Mouse (Mus musculus) frontal cortex, postnatal 14 days (tissue): ENCODE measurements around the gene Sec24c.

Experiments
- DNase-seq, 2 experiments: peaks; one replicate each; pipeline ENCODE4 v3.0.0; 2022; ENCODE audit warnings: low spot score in 2 of 2

Sec24c gene

GRCm38 (mm10) chr14:20660827-20661660 is 13.1 kb upstream of the Sec24c start:
- DNase-seq = peak; percentile 90 to 93

GRCm38 (mm10) chr14:20661661-20662331 is 12.3 kb upstream of the Sec24c start:
- peak in 1 of 2 experiments; percentile 18 for DNase-seq

GRCm38 (mm10) chr14:20662740-20663139 is 11.4 kb upstream of the Sec24c start:
- no peak for DNase-seq

GRCm38 (mm10) chr14:20663601-20664000 is 10.5 kb upstream of the Sec24c start:
- DNase-seq = no peak

GRCm38 (mm10) chr14:20664436-20664835 is 9.7 kb upstream of the Sec24c start:
- no peak for DNase-seq

- DNase-seq = no peak
Observed at GRCm38 (mm10) chr14:20667469-20667868, 6.6 kb upstream of the Sec24c start.

- DNase-seq = no peak
Observed at GRCm38 (mm10) chr14:20668154-20668810, 5.8 kb upstream of the Sec24c start, which contains the start of gene Synpo2l. Synpo2l (minus strand) TSS chr14:20668354.

- no peak for DNase-seq
Observed at GRCm38 (mm10) chr14:20672990-20673389, 1.1 kb upstream of the Sec24c start.

GRCm38 (mm10) chr14:20673735-20674063 is 409 bp upstream of the Sec24c start:
- DNase-seq = no peak

- no peak for DNase-seq
Observed at GRCm38 (mm10) chr14:20677906-20678305, 3.8 kb downstream of the Sec24c start.

- no peak for DNase-seq
Observed at GRCm38 (mm10) chr14:20681742-20682141, 7.6 kb downstream of the Sec24c start.

GRCm38 (mm10) chr14:20682498-20682897 is 8.4 kb downstream of the Sec24c start:
- no peak for DNase-seq

GRCm38 (mm10) chr14:20686576-20686975 is 12.5 kb downstream of the Sec24c start:
- no peak for DNase-seq

GRCm38 (mm10) chr14:20689009-20689408 is 14.9 kb downstream of the Sec24c start:
- DNase-seq = no peak

- DNase-seq = no peak
Observed at GRCm38 (mm10) chr14:20691772-20692171, 17.7 kb downstream of the Sec24c start.

GRCm38 (mm10) chr14:20693589-20694101 is 19.5 kb downstream of the Sec24c start:
- no peak for DNase-seq

GRCm38 (mm10) chr14:20694185-20694883 is 20.2 kb downstream of the Sec24c start:
- DNase-seq = no peak

- DNase-seq = peak; percentile 80 to 82
Observed at GRCm38 (mm10) chr14:20694884-20695760, 21.0 kb downstream of the Sec24c start, which contains the start of gene Fut11. Fut11 (plus strand) TSS chr14:20694968.

- peak in 1 of 2 experiments; percentile 23 for DNase-seq
Observed at GRCm38 (mm10) chr14:20695761-20696520, 21.8 kb downstream of the Sec24c start.

GRCm38 (mm10) chr14:20696986-20697385 is 22.9 kb downstream of the Sec24c start:
- peak in 1 of 2 experiments; percentile 55 for DNase-seq
